Mouse (Mus musculus) left cerebral cortex, postnatal 10 days (tissue): ENCODE measurements around the gene Fndc1. TPM values are rescaled to one million over a fixed set of nuclear protein-coding genes. Genes with fewer than 3 reads are reported as not detected.

Experiments used
- DNase-seq, 2 experiments: peaks; one replicate each; pipeline ENCODE4 v3.0.0; 2021 to 2022; ENCODE audit warnings: low spot score in 2 of 2, mixed read lengths in 1 of 2; ENCODE audit errors: extremely low spot score in 1 of 2
- intact Hi-C: fragments of 180-260 bp; cut with DNase I; formaldehyde crosslinking; loops from one replicate; pipeline ENCODE4 v1.15.1; 2025
- total RNA-seq, 2 experiments: library from RNA; stranded (reverse); gene quantifications; 2 replicates each; pipeline ENCODE4 v1.2.3; 2021

Fndc1 gene
- 10 to 100 TPM; 10.2 to 10.9 TPM for total RNA-seq

- peak in 1 of 2 experiments; percentile 75 for DNase-seq
- intact Hi-C loops, result loop anchor here (2.0 to 10.0 kb wide), 2 partner anchors 222 to 384 kb away; no protein-coding TSS in a partner anchor
Observed at GRCm38 (mm10) chr17:7826819-7827515, at the start of gene Fndc1. Gene Fndc1, minus strand, starts transcription at chr17:7827302.

GRCm38 (mm10) chr17:7876541-7876940 lies 49.4 kb upstream of the Fndc1 start:
- no peak for DNase-seq
- intact Hi-C loops, result no loop called here

- intact Hi-C loops, result no loop called here
- DNase-seq, result peak in 1 of 2 experiments; percentile 61
Observed at GRCm38 (mm10) chr17:7875941-7876461, 48.9 kb upstream of the Fndc1 start.

GRCm38 (mm10) chr17:7874776-7875531 lies 47.9 kb upstream of the Fndc1 start:
- no peak for DNase-seq

GRCm38 (mm10) chr17:7873382-7873781 lies 46.3 kb upstream of the Fndc1 start:
- DNase-seq, result no peak

More at GRCm38 (mm10) chr17:7874776-7875531, 47.9 kb upstream of the Fndc1 start:
- intact Hi-C loops, result no loop called here

GRCm38 (mm10) chr17:7871800-7872199 lies 44.7 kb upstream of the Fndc1 start:
- DNase-seq, result no peak
- intact Hi-C loops, result no loop called here

More at GRCm38 (mm10) chr17:7873382-7873781, 46.3 kb upstream of the Fndc1 start:
- intact Hi-C loops, result no loop called here

GRCm38 (mm10) chr17:7870862-7871605 lies 43.9 kb upstream of the Fndc1 start:
- DNase-seq, result no peak
- intact Hi-C loops, result no loop called here

- DNase-seq, result no peak
- intact Hi-C loops, result loop anchor here (5.0 kb wide), 1 partner anchor 68 kb away; no protein-coding TSS in a partner anchor
Observed at GRCm38 (mm10) chr17:7869114-7869513, 42.0 kb upstream of the Fndc1 start.

GRCm38 (mm10) chr17:7868631-7869030 lies 41.5 kb upstream of the Fndc1 start:
- peak; percentile 71 to 84 for DNase-seq
- intact Hi-C loops, result loop anchor here (5.0 kb wide), 1 partner anchor 69 kb away; no protein-coding TSS in a partner anchor

GRCm38 (mm10) chr17:7864740-7865139 lies 37.6 kb upstream of the Fndc1 start:
- intact Hi-C loops, result loop anchor here (5.0 kb wide), 1 partner anchor 73 kb away; no protein-coding TSS in a partner anchor
- no peak for DNase-seq

GRCm38 (mm10) chr17:7863745-7864144 lies 36.6 kb upstream of the Fndc1 start:
- peak; percentile 27 to 58 for DNase-seq
- intact Hi-C loops, result no loop called here

- intact Hi-C loops, result no loop called here
- DNase-seq, result no peak
Observed at GRCm38 (mm10) chr17:7860845-7861360, 33.8 kb upstream of the Fndc1 start.

GRCm38 (mm10) chr17:7857658-7858057 lies 30.6 kb upstream of the Fndc1 start:
- no peak for DNase-seq
- intact Hi-C loops, result no loop called here

GRCm38 (mm10) chr17:7855851-7856250 lies 28.7 kb upstream of the Fndc1 start:
- intact Hi-C loops, result no loop called here
- DNase-seq, result no peak

- DNase-seq, result no peak
- intact Hi-C loops, result no loop called here
Observed at GRCm38 (mm10) chr17:7851979-7852378, 24.9 kb upstream of the Fndc1 start.

GRCm38 (mm10) chr17:7851527-7851926 lies 24.4 kb upstream of the Fndc1 start:
- intact Hi-C loops, result no loop called here
- DNase-seq, result no peak

- DNase-seq, result no peak
- intact Hi-C loops, result no loop called here
Observed at GRCm38 (mm10) chr17:7850246-7850645, 23.1 kb upstream of the Fndc1 start.

- DNase-seq, result no peak
- intact Hi-C loops, result no loop called here
Observed at GRCm38 (mm10) chr17:7840505-7841290, 13.6 kb upstream of the Fndc1 start.
